Mouse (Mus musculus) midbrain, embryonic 12.5 days (tissue): ENCODE data around the gene Smyd3. TPM values are rescaled to one million over a fixed set of nuclear protein-coding genes. Genes with fewer than 3 reads are reported as not detected.

Experiments
- ATAC-seq: fragments of 200-750 bp; cut with Nextera tagmentation; 2 replicates; pipeline ENCODE4 v1.8.0; 2017; ENCODE audit warnings: low read depth, moderate TSS enrichment, moderate library complexity; ENCODE audit not compliant: low FRiP score
- H3K27ac ChIP-seq: fragments of 300-500 bp; sonication (generic); replicated peaks from 2 replicates; pipeline ENCODE4 v1.5.1; 2016; ENCODE audit warnings: mild to moderate bottlenecking
- H3K27me3 ChIP-seq: fragments of 300-500 bp; sonication (generic); 2 replicates; pipeline ENCODE4 v1.6.1; 2016; ENCODE audit warnings: mild to moderate bottlenecking
- H3K36me3 ChIP-seq: fragments of 300-500 bp; sonication (generic); 2 replicates; pipeline ENCODE4 v1.6.1; 2016
- H3K4me1 ChIP-seq: fragments of 300-500 bp; sonication (generic); 2 replicates; pipeline ENCODE4 v1.6.1; 2016
- H3K4me2 ChIP-seq: fragments of 300-500 bp; sonication (generic); replicated peaks from 2 replicates; pipeline ENCODE4 v1.6.1; 2016; ENCODE audit warnings: mild to moderate bottlenecking, moderate library complexity
- H3K4me3 ChIP-seq: fragments of 300-500 bp; sonication (generic); 2 replicates; pipeline ENCODE4 v1.5.1; 2016; ENCODE audit warnings: mild to moderate bottlenecking
- H3K9ac ChIP-seq: fragments of 300-500 bp; sonication (generic); replicated peaks from 2 replicates; pipeline ENCODE4 v1.6.1; 2016; ENCODE audit warnings: mild to moderate bottlenecking, moderate library complexity
- H3K9me3 ChIP-seq: fragments of 300-500 bp; sonication (generic); 2 replicates; pipeline ENCODE4 v1.6.1; 2016; ENCODE audit warnings: mild to moderate bottlenecking
- WGBS: fragments of 180-500 bp; shearing (Covaris S2); methylation state at CpG from one replicate; pipeline ENCODE4 v1.1.7; 2016; 5-methylcytosine and 5-hydroxymethylcytosine counted together
- polyA plus RNA-seq: library from polyadenylated mRNA; unstranded; fragments of >200 nt; fragmentation: Nextera tagmentation; extraction: Ambion mirVana; gene quantifications from 2 replicates; pipeline ENCODE4 v1.2.1, GENCODE M21; 2016

Smyd3 gene
- polyA plus RNA-seq, 1 experiment from 2014 or later: 14.3 TPM

GRCm38 (mm10) chr1:178915056-178915455, 602.8 kb downstream of the Smyd3 start:
- H3K36me3 ChIP-seq: no peaks in the 10 kb centered on the region
- H3K4me2 ChIP-seq: no peak overlapping the region
- peaks cover 17% of the 10 kb centered on the region for H3K4me1 ChIP-seq
- no peak for ATAC-seq
- no peak overlapping the region for H3K4me3 ChIP-seq
- H3K27me3 ChIP-seq: peaks cover 37% of the 10 kb centered on the region
- no peaks in the 10 kb centered on the region for H3K9me3 ChIP-seq
- no peak overlapping the region for H3K9ac ChIP-seq
- H3K27ac ChIP-seq: no peak overlapping the region
- 47% methylated on average over 12 of the region's 12 CpGs for WGBS

GRCm38 (mm10) chr1:178912936-178913716, 604.7 kb downstream of the Smyd3 start:
- ATAC-seq: no peak
- Histone ChIP-seq H3K9me3 (no peaks in the 10 kb centered on the region), H3K36me3 (no peaks in the 10 kb centered on the region), H3K4me1 (peaks cover 17% of the 10 kb centered on the region), H3K27me3 (peaks cover 33% of the 10 kb centered on the region), H3K4me2 (no peak overlapping the region), H3K4me3 (no peak overlapping the region), H3K27ac (no peak overlapping the region), H3K9ac (no peak overlapping the region)
- WGBS: 65% methylated on average over 6 of the region's 6 CpGs

- no peak for ATAC-seq
- Histone ChIP-seq H3K4me1 (peaks cover 12% of the 10 kb centered on the region), H3K27me3 (peaks cover 12% of the 10 kb centered on the region), H3K27ac (no peak overlapping the region), H3K4me3 (no peak overlapping the region), H3K36me3 (no peaks in the 10 kb centered on the region), H3K4me2 (no peak overlapping the region), H3K9me3 (no peaks in the 10 kb centered on the region), H3K9ac (no peak overlapping the region)
- 65% methylated on average over 14 of the region's 14 CpGs for WGBS
Observed at GRCm38 (mm10) chr1:178910951-178911350, 606.9 kb downstream of the Smyd3 start.

Other genes with a start within 250 kb of the Smyd3 start
- gene Tfb2m, start 28.2 kb upstream of the Smyd3 start, polyA plus RNA-seq: 24.6 and 27.0 TPM in 2 replicates
- 26.9 and 32.3 TPM in 2 replicates for gene Cnst, start 28.3 kb upstream of the Smyd3 start, polyA plus RNA-seq
- gene Sccpdh, start 150.2 kb upstream of the Smyd3 start, polyA plus RNA-seq: 90.1 and 96.3 TPM in 2 replicates
- not detected in 2 replicates for gene Kif28, start 227.2 kb upstream of the Smyd3 start, polyA plus RNA-seq